Mouse (Mus musculus): Measurements from ENCODE around the gene Ooep. TPM values are rescaled to one million over a fixed set of nuclear protein-coding genes. Genes with fewer than 3 reads are reported as not detected.
A peak's percentile ranks its signal among the peaks of the same experiment; 100 is the strongest.
"Not testable (repeated sequence)": the region's sequence is repeated elsewhere in the genome, so short reads cannot be mapped to it uniquely, and the experiment has no call there.

The Ooep gene
- total RNA-seq, 2 experiments from 2014 or later, result not detected

- H3K27ac ChIP-seq; intact Hi-C loops (cut with DNase I); H3K4me3 ChIP-seq: not testable (repeated sequence)
- peak; percentile 35 for DNase-seq
- TF ChIP-seq CTCF (IDR thresholded peaks at IDR 0.05), result peak; percentile 79
Observed at GRCm38 (mm10) chr9:78340324-78340723, 38.2 kb downstream of the Ooep start.

- intact Hi-C loops (cut with DNase I); DNase-seq; H3K27ac ChIP-seq; H3K4me3 ChIP-seq: not testable (repeated sequence)
Observed at GRCm38 (mm10) chr9:78337050-78337449, 41.5 kb downstream of the Ooep start.

DNA sequence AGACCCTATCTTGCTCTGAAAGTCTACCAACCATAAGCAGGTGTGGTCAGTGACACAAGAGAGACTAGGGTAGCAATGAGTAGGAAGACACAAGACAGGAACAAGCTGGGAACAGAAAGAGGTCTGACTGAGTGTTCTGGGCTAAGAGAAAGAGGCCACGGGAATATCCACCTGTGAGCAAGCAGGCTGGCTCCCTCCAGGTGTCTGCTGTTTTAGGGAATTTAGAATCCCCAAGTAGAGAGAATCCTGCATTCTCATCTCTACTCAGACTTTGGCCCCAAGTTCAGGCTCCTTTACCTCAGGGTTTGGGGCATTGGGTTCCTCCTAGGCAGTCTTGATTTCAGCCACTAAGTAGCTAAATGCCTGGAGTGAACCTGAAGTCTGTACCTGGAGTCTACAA, 51.2 kb downstream of the Ooep start, which contains the start of gene Omt2b:
Omt2b (plus strand) TSS at position 301 of the 400 bp plus-strand sequence.
- intact Hi-C loops (cut with DNase I); DNase-seq; H3K27ac ChIP-seq; H3K4me3 ChIP-seq: not testable (repeated sequence)

Other genes with a start within 250 kb of the Ooep start
- gene Gsta4, start 196.0 kb downstream of the Ooep start, total RNA-seq (2021), result 10 to 100 TPM; 10.3 to 22.8 TPM
- gene Gsta1, start 148.1 kb downstream of the Ooep start, total RNA-seq (2021), result under 1 TPM in 1 of 2 experiments, not detected in 1; 0.33 TPM
- gene Gm3776, start 121.6 kb downstream of the Ooep start, total RNA-seq (2021), result not detected
- gene Gm10639, start 88.8 kb downstream of the Ooep start, total RNA-seq (2021), result not detected
- not detected for gene Omt2a, start 63.9 kb downstream of the Ooep start, total RNA-seq (2021)
- not detected for gene Omt2b, start 51.1 kb downstream of the Ooep start, total RNA-seq (2021)
- gene Gsta2, start 22.9 kb downstream of the Ooep start, total RNA-seq (2021), result not detected
- not detected for gene Dppa5a, start 10.5 kb downstream of the Ooep start, total RNA-seq (2021)
- not detected for gene Ddx43, start 17.1 kb upstream of the Ooep start, total RNA-seq (2021)
- gene Cgas, start 64.5 kb upstream of the Ooep start, total RNA-seq (2021), result under 1 TPM; 0.08 to 0.11 TPM
- gene Mto1, start 69.5 kb upstream of the Ooep start, total RNA-seq (2021), result 10 to 100 TPM; 19.8 to 22.0 TPM
- gene Gm17324, start 70.1 kb upstream of the Ooep start, total RNA-seq (2021), result not detected
- gene Eef1a1, start 110.4 kb upstream of the Ooep start, total RNA-seq (2021), result 100 to 1,000 TPM; 390 to 557 TPM
- gene Slc17a5, start 209.3 kb upstream of the Ooep start, total RNA-seq (2021), result 1 to 10 TPM; 2.7 to 2.8 TPM
- under 1 TPM; 0.28 to 0.81 TPM for gene Cd109, start 236.8 kb upstream of the Ooep start, total RNA-seq (2021)